Comparison of ENCODE assay signal across 15 mouse cellular contexts in genomic region chrX:41587692-41588091, GRCm38 (mm10).
"Had no signal": no experiment of that assay in that cellular context is flagged by ENCODE, and none has a peak within 500 bp of the region (broad histone marks: within the 10 kb centered on the region; RNA-seq: fewer than 3 reads in every experiment).

No protein-coding gene starts in this region.

- H3K4me1 ChIP-seq: liver, embryonic 13.5 days; neural tube, embryonic 12.5 days; neural tube, embryonic 15.5 days had no signal

- H3K36me3 ChIP-seq: liver, embryonic 13.5 days; neural tube, embryonic 12.5 days; neural tube, embryonic 15.5 days had no signal

- H3K9me3 ChIP-seq: liver, embryonic 13.5 days; neural tube, embryonic 12.5 days; neural tube, embryonic 15.5 days had no signal

- H3K4me2 ChIP-seq: liver, embryonic 13.5 days; midbrain, embryonic 11.5 days; neural tube, embryonic 12.5 days; neural tube, embryonic 15.5 days had no signal

- H3K27ac ChIP-seq: kidney, postnatal 0 days; layer of hippocampus, adult 2 months; left cerebral cortex, adult 2 months; liver, embryonic 13.5 days; neural tube, embryonic 12.5 days; neural tube, embryonic 15.5 days had no signal

- H3K27me3 ChIP-seq: liver, embryonic 13.5 days; neural tube, embryonic 12.5 days; neural tube, embryonic 15.5 days had no signal

- DNase-seq: kidney, postnatal 25 days; layer of hippocampus, adult 9-11 months; liver, embryonic 13.5 days; lung, adult 2 months; lung, postnatal 14 days; lung, postnatal 4 days; midbrain, embryonic 14.5 days; thymus, adult 18-20 months; thymus, postnatal 36 days had no signal

- H3K4me3 ChIP-seq: layer of hippocampus, adult 2 months; left cerebral cortex, adult 2 months; liver, embryonic 13.5 days; neural tube, embryonic 12.5 days; neural tube, embryonic 15.5 days had no signal

- H3K9ac ChIP-seq: liver, embryonic 13.5 days; neural tube, embryonic 12.5 days; neural tube, embryonic 15.5 days had no signal
